Mouse (Mus musculus) embryonic fibroblast, embryonic 13.5 days (primary cell): Measurements from ENCODE around the gene E130114P18Rik.

Experiments used
- CTCF ChIP-seq: IDR thresholded peaks from 2 replicates; pipeline ENCODE4 v1.5.1; 2011; ENCODE audit warnings: mild to moderate bottlenecking, control low read depth, low read length, moderate library complexity, borderline replicate concordance; ENCODE audit not compliant: insufficient read depth
- POLR2A ChIP-seq: IDR thresholded peaks from 2 replicates; pipeline ENCODE4 v1.6.1; 2011; ENCODE audit warnings: low read depth, mild to moderate bottlenecking, control low read depth, low read length, moderate library complexity

DNA sequence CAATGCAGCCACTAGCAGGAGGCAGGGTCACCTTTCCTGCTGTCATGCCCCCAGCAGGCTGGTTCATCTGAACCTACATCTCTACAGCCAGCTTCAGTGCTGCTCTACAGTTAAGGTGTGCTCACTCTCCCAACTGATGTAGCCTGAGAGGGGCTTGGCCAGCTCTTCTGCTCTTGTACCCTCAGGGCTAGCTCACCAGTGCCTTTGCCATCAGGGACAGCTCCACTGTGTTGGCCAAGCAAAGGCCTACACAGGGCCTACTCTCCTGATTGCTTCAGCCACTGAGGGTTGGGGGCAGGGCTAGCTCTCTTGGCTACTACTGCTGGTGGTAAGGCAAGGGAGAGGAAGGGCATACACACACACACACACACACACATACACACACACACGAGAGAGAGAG is 8.0 kb downstream of the E130114P18Rik start:
- TF ChIP-seq POLR2A: no peak
- TF ChIP-seq CTCF: no peak
